8 mouse cellular contexts compared by ENCODE assay signal in genomic region chr12:103492767-103493166, GRCm38 (mm10). TPM values are rescaled to one million over a fixed set of nuclear protein-coding genes. Genes with fewer than 3 reads are reported as not detected.
DNase-seq lines count a peak whose midpoint lies in the region; ATAC-seq and TF ChIP-seq lines count a peak whose summit lies in the region.

No protein-coding gene starts in this region.

- H3K4me2 ChIP-seq in midbrain, embryonic 11.5 days = no peak overlapping the region
- no peak overlapping the region for H3K4me2 ChIP-seq in midbrain, embryonic 15.5 days
- H3K4me2 ChIP-seq in forebrain, postnatal 0 days (ENCODE audit: low read depth) = no peak overlapping the region
- H3K4me2 ChIP-seq in midbrain, embryonic 14.5 days (ENCODE audit: low read length) = no peak overlapping the region

- no peaks in the 10 kb centered on the region for H3K9me3 ChIP-seq in midbrain, embryonic 11.5 days (ENCODE audit: control insufficient read depth, low read length)
- no peaks in the 10 kb centered on the region for H3K9me3 ChIP-seq in midbrain, embryonic 15.5 days
- no peaks in the 10 kb centered on the region for H3K9me3 ChIP-seq in forebrain, postnatal 0 days (ENCODE audit: low read length)
- no peaks in the 10 kb centered on the region for H3K9me3 ChIP-seq in midbrain, embryonic 14.5 days (ENCODE audit: control insufficient read depth, low read length)

- no peaks in the 10 kb centered on the region for H3K4me1 ChIP-seq in midbrain, embryonic 11.5 days (ENCODE audit: control insufficient read depth, insufficient read depth, low read length)
- no peaks in the 10 kb centered on the region for H3K4me1 ChIP-seq in midbrain, embryonic 15.5 days
- H3K4me1 ChIP-seq in forebrain, postnatal 0 days (ENCODE audit: insufficient read depth) = no peaks in the 10 kb centered on the region
- H3K4me1 ChIP-seq in midbrain, embryonic 14.5 days (ENCODE audit: control insufficient read depth, insufficient read depth, low read length) = no peaks in the 10 kb centered on the region

- no peaks in the 10 kb centered on the region for H3K27me3 ChIP-seq in midbrain, embryonic 11.5 days (ENCODE audit: control insufficient read depth, insufficient read depth, low read length)
- H3K27me3 ChIP-seq in midbrain, embryonic 15.5 days (replicated peaks) = no peaks in the 10 kb centered on the region
- no peaks in the 10 kb centered on the region for H3K27me3 ChIP-seq in forebrain, postnatal 0 days (ENCODE audit: insufficient read depth, low read length)
- no peaks in the 10 kb centered on the region for H3K27me3 ChIP-seq in midbrain, embryonic 14.5 days (ENCODE audit: control insufficient read depth, insufficient read depth, low read length)

- TF ChIP-seq CTCF in forebrain, postnatal 0 days (IDR thresholded peaks at IDR 0.05; ENCODE audit: low read depth) = peak; percentile 89
- peak; percentile 96 for TF ChIP-seq CTCF in left cerebral cortex, adult 2 months (IDR thresholded peaks at IDR 0.05)

- DNase-seq in midbrain, embryonic 11.5 days (ENCODE audit: low spot score, missing footprints) = peak; percentile 92
- DNase-seq in c-Kit-positive CD71-positive TER-119-negative erythroid progenitor cells, embryonic 14.5 days (ENCODE audit: low read depth) = peak; percentile 57
- DNase-seq in forebrain, postnatal 0 days = peak; percentile 78
- DNase-seq in induced T-regulatory cell, adult 2 months (ENCODE audit: low read depth) = peak; percentile 94
- peak; percentile 57 to 67 for DNase-seq in left cerebral cortex, adult 2 months (ENCODE audit: extremely low spot score in 1 of 2, low spot score in 2 of 2)
- peak; percentile 81 for DNase-seq in midbrain, embryonic 14.5 days
- peak; percentile 86 for DNase-seq in testis, postnatal 10 days (ENCODE audit: low spot score)

- 41% methylated on average over 5 of the region's 5 CpGs for WGBS in midbrain, embryonic 11.5 days
- 45% methylated on average over 5 of the region's 5 CpGs for WGBS in midbrain, embryonic 15.5 days
- 37% methylated on average over 5 of the region's 5 CpGs for WGBS in forebrain, postnatal 0 days
- 37% methylated on average over 5 of the region's 5 CpGs for WGBS in midbrain, embryonic 14.5 days

- no peak for ATAC-seq in midbrain, embryonic 11.5 days (ENCODE audit: low FRiP score)
- ATAC-seq in midbrain, embryonic 15.5 days (replicated peaks) = no peak
- ATAC-seq in forebrain, postnatal 0 days = peak; percentile 32; the same call in 1 of the 2 replicates
- ATAC-seq in midbrain, embryonic 14.5 days (ENCODE audit: low FRiP score, low TSS enrichment) = no peak

- no peak overlapping the region for H3K27ac ChIP-seq in midbrain, embryonic 11.5 days (ENCODE audit: low read depth, low read length)
- H3K27ac ChIP-seq in midbrain, embryonic 15.5 days = no peak overlapping the region
- H3K27ac ChIP-seq in forebrain, postnatal 0 days (ENCODE audit: low read depth, low read length) = no peak overlapping the region
- no peak overlapping the region for H3K27ac ChIP-seq in left cerebral cortex, adult 2 months
- no peak overlapping the region for H3K27ac ChIP-seq in midbrain, embryonic 14.5 days (replicated peaks; ENCODE audit: low read depth, low read length)

- H3K4me3 ChIP-seq in midbrain, embryonic 11.5 days (ENCODE audit: low read depth, low read length) = no peak overlapping the region
- H3K4me3 ChIP-seq in midbrain, embryonic 15.5 days = no peak overlapping the region
- H3K4me3 ChIP-seq in forebrain, postnatal 0 days (ENCODE audit: low read depth, low read length) = no peak overlapping the region
- H3K4me3 ChIP-seq in left cerebral cortex, adult 2 months = no peak overlapping the region
- H3K4me3 ChIP-seq in midbrain, embryonic 14.5 days (replicated peaks; ENCODE audit: low read depth, low read length) = no peak overlapping the region

- no peak overlapping the region for H3K9ac ChIP-seq in midbrain, embryonic 11.5 days (ENCODE audit: low read length)
- no peak overlapping the region for H3K9ac ChIP-seq in midbrain, embryonic 15.5 days
- no peak overlapping the region for H3K9ac ChIP-seq in forebrain, postnatal 0 days
- no peak overlapping the region for H3K9ac ChIP-seq in midbrain, embryonic 14.5 days (replicated peaks; ENCODE audit: low read length)

- intact Hi-C loops in left cerebral cortex, adult 2 months (cut with DNase I) = loop anchor here (1.0 to 5.0 kb wide), 2 partner anchors 66 to 165 kb away; no protein-coding TSS in a partner anchor

- no peaks in the 10 kb centered on the region for H3K36me3 ChIP-seq in midbrain, embryonic 11.5 days (ENCODE audit: control insufficient read depth, insufficient read depth, low read length)
- no peaks in the 10 kb centered on the region for H3K36me3 ChIP-seq in midbrain, embryonic 15.5 days (replicated peaks)
- H3K36me3 ChIP-seq in forebrain, postnatal 0 days (ENCODE audit: insufficient read depth) = no peaks in the 10 kb centered on the region
- H3K36me3 ChIP-seq in midbrain, embryonic 14.5 days (ENCODE audit: control insufficient read depth, insufficient read depth, low read length) = no peaks in the 10 kb centered on the region

RNA-seq across cellular contexts. Expression of gene Ifi27l2b, which starts 35.7 kb away (rescaled TPM):
- not detected in 2 replicates for polyA plus RNA-seq in midbrain, embryonic 11.5 days (2014; fragmentation: Nextera tagmentation; extraction: Ambion mirVana)
- polyA plus RNA-seq in midbrain, embryonic 15.5 days (2015; fragmentation: Nextera tagmentation; extraction: Ambion mirVana) = not detected in 2 replicates
- total RNA-seq in forebrain, postnatal 0 days (2014; rRNA removed) = not detected in 2 replicates
- not detected in 2 replicates for polyA plus RNA-seq in forebrain, postnatal 0 days (2015; fragmentation: Nextera tagmentation; extraction: Ambion mirVana)
- total RNA-seq in left cerebral cortex, adult 2 months (2021) = not detected
- polyA plus RNA-seq in midbrain, embryonic 14.5 days (2014; fragmentation: Nextera tagmentation; extraction: Ambion mirVana) = not detected in 2 replicates

RNA-seq across cellular contexts. Expression of gene Ppp4r4, which starts 39.3 kb away (rescaled TPM):
- 3.5 and 4.7 TPM in 2 replicates for polyA plus RNA-seq in midbrain, embryonic 11.5 days (2014; fragmentation: Nextera tagmentation; extraction: Ambion mirVana)
- polyA plus RNA-seq in midbrain, embryonic 15.5 days (2015; fragmentation: Nextera tagmentation; extraction: Ambion mirVana) = 2.7 and 2.9 TPM in 2 replicates
- total RNA-seq in forebrain, postnatal 0 days (2014; rRNA removed) = 9.9 and 12.4 TPM in 2 replicates
- 1.6 and 3.4 TPM in 2 replicates for polyA plus RNA-seq in forebrain, postnatal 0 days (2015; fragmentation: Nextera tagmentation; extraction: Ambion mirVana)
- total RNA-seq in left cerebral cortex, adult 2 months (2021) = 10 to 100 TPM; 24.8 to 25.8 TPM
- 3.3 and 3.9 TPM in 2 replicates for polyA plus RNA-seq in midbrain, embryonic 14.5 days (2014; fragmentation: Nextera tagmentation; extraction: Ambion mirVana)

RNA-seq across cellular contexts. Expression of gene Ifi27l2a, which starts 49.3 kb away (rescaled TPM):
- polyA plus RNA-seq in midbrain, embryonic 11.5 days (2014; fragmentation: Nextera tagmentation; extraction: Ambion mirVana) = 2.0 and 2.1 TPM in 2 replicates
- 6.2 and 10.0 TPM in 2 replicates for polyA plus RNA-seq in midbrain, embryonic 15.5 days (2015; fragmentation: Nextera tagmentation; extraction: Ambion mirVana)
- 7.8 and 9.4 TPM in 2 replicates for total RNA-seq in forebrain, postnatal 0 days (2014; rRNA removed)
- polyA plus RNA-seq in forebrain, postnatal 0 days (2015; fragmentation: Nextera tagmentation; extraction: Ambion mirVana) = 10.2 and 16.4 TPM in 2 replicates
- 1 to 10 TPM; 2.0 to 2.3 TPM for total RNA-seq in left cerebral cortex, adult 2 months (2021)
- polyA plus RNA-seq in midbrain, embryonic 14.5 days (2014; fragmentation: Nextera tagmentation; extraction: Ambion mirVana) = 12.8 TPM in 1 of 2 replicates, not detected in the other

RNA-seq across cellular contexts. Expression of gene Ifi27, which starts 58.8 kb away (rescaled TPM):
- polyA plus RNA-seq in midbrain, embryonic 11.5 days (2014; fragmentation: Nextera tagmentation; extraction: Ambion mirVana) = 3.7 and 4.1 TPM in 2 replicates
- 15.1 and 15.4 TPM in 2 replicates for polyA plus RNA-seq in midbrain, embryonic 15.5 days (2015; fragmentation: Nextera tagmentation; extraction: Ambion mirVana)
- 13.2 and 19.1 TPM in 2 replicates for total RNA-seq in forebrain, postnatal 0 days (2014; rRNA removed)
- 22.1 and 26.5 TPM in 2 replicates for polyA plus RNA-seq in forebrain, postnatal 0 days (2015; fragmentation: Nextera tagmentation; extraction: Ambion mirVana)
- 10 to 100 TPM; 53.9 to 70.1 TPM for total RNA-seq in left cerebral cortex, adult 2 months (2021)
- polyA plus RNA-seq in midbrain, embryonic 14.5 days (2014; fragmentation: Nextera tagmentation; extraction: Ambion mirVana) = 5.8 and 9.4 TPM in 2 replicates
